Mouse (Mus musculus): ENCODE measurements around the gene Zmiz1. TPM values are rescaled to one million over a fixed set of nuclear protein-coding genes. Genes with fewer than 3 reads are reported as not detected.

Gene Zmiz1
- polyA plus RNA-seq, 1 experiment, result 22.5 TPM

GRCm38 (mm10) chr14:25513496-25513895, 54.5 kb downstream of the Zmiz1 start:
- H3K9ac ChIP-seq (ENCODE audit: low read depth, poor library complexity, severe bottlenecking), result no peak overlapping the region
- H3K27ac ChIP-seq (ENCODE audit: insufficient read depth, low read length), result no peak overlapping the region
- no peaks in the 10 kb centered on the region for H3K27me3 ChIP-seq (ENCODE audit: control insufficient read depth, insufficient read depth, low read length, poor library complexity, severe bottlenecking)
- no peaks in the 10 kb centered on the region for H3K4me1 ChIP-seq (ENCODE audit: control insufficient read depth, insufficient read depth, low read length)
- H3K9me3 ChIP-seq (replicated peaks; ENCODE audit: control insufficient read depth, insufficient read depth, low read length, poor library complexity, severe bottlenecking), result no peaks in the 10 kb centered on the region
- H3K36me3 ChIP-seq (ENCODE audit: control insufficient read depth, insufficient read depth, low read length, poor library complexity, severe bottlenecking), result no peaks in the 10 kb centered on the region
- H3K4me3 ChIP-seq (ENCODE audit: low read depth, low read length), result no peak overlapping the region
- TF ChIP-seq POLR2A (IDR thresholded peaks at IDR 0.05; ENCODE audit: insufficient read depth, low read length) (no peak), CTCF (IDR thresholded peaks at IDR 0.05; ENCODE audit: low read depth, low read length) (no peak), EP300 (IDR thresholded peaks at IDR 0.05; ENCODE audit: insufficient read depth, low read depth, low read length) (no peak)

- TF ChIP-seq EP300 (IDR thresholded peaks at IDR 0.05; ENCODE audit: insufficient read depth, low read depth, low read length), result no peak
- TF ChIP-seq CTCF (IDR thresholded peaks at IDR 0.05; ENCODE audit: low read depth, low read length), result no peak
- TF ChIP-seq POLR2A (IDR thresholded peaks at IDR 0.05; ENCODE audit: insufficient read depth, low read length), result no peak
- no peaks in the 10 kb centered on the region for H3K4me1 ChIP-seq (ENCODE audit: control insufficient read depth, insufficient read depth, low read length)
- no peak overlapping the region for H3K27ac ChIP-seq (ENCODE audit: insufficient read depth, low read length)
Measured at GRCm38 (mm10) chr14:25514943-25515512, 56.0 kb downstream of the Zmiz1 start.

DNA sequence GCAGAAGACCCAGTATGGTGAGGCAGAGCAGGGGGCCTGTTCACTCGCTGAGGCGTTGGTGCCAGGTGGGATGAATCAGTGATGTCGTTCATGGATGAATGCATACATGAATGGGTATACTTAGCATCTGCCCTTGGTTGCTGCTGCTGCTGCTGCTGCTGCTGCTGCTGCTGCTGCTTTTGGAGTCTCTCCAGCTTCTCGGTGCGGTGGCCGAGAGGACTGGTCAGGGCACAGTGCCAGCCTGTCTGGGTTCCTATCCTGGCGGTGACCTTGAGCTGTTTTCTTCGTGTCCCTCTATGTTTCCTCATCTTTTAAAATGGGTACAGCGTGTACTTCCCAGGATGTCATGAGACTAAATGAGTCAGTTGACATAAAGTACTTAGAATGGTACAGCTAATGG, 56.9 kb downstream of the Zmiz1 start:
- no peaks in the 10 kb centered on the region for H3K27me3 ChIP-seq (ENCODE audit: control insufficient read depth, insufficient read depth, low read length, poor library complexity, severe bottlenecking)
- no peak overlapping the region for H3K27ac ChIP-seq (ENCODE audit: insufficient read depth, low read length)
- H3K4me1 ChIP-seq (ENCODE audit: control insufficient read depth, insufficient read depth, low read length), result no peaks in the 10 kb centered on the region
- no peaks in the 10 kb centered on the region for H3K9me3 ChIP-seq (replicated peaks; ENCODE audit: control insufficient read depth, insufficient read depth, low read length, poor library complexity, severe bottlenecking)
- H3K4me3 ChIP-seq (ENCODE audit: low read depth, low read length), result no peak overlapping the region
- H3K36me3 ChIP-seq (ENCODE audit: control insufficient read depth, insufficient read depth, low read length, poor library complexity, severe bottlenecking), result no peaks in the 10 kb centered on the region
- TF ChIP-seq EP300 (IDR thresholded peaks at IDR 0.05; ENCODE audit: insufficient read depth, low read depth, low read length) (no peak), CTCF (IDR thresholded peaks at IDR 0.05; ENCODE audit: low read depth, low read length) (no peak), POLR2A (IDR thresholded peaks at IDR 0.05; ENCODE audit: insufficient read depth, low read length) (no peak)
- no peak overlapping the region for H3K9ac ChIP-seq (ENCODE audit: low read depth, poor library complexity, severe bottlenecking)

More at GRCm38 (mm10) chr14:25514943-25515512, 56.0 kb downstream of the Zmiz1 start:
- no peaks in the 10 kb centered on the region for H3K36me3 ChIP-seq (ENCODE audit: control insufficient read depth, insufficient read depth, low read length, poor library complexity, severe bottlenecking)
- no peak overlapping the region for H3K4me3 ChIP-seq (ENCODE audit: low read depth, low read length)
- no peaks in the 10 kb centered on the region for H3K9me3 ChIP-seq (replicated peaks; ENCODE audit: control insufficient read depth, insufficient read depth, low read length, poor library complexity, severe bottlenecking)
- no peaks in the 10 kb centered on the region for H3K27me3 ChIP-seq (ENCODE audit: control insufficient read depth, insufficient read depth, low read length, poor library complexity, severe bottlenecking)
- no peak overlapping the region for H3K9ac ChIP-seq (ENCODE audit: low read depth, poor library complexity, severe bottlenecking)

GRCm38 (mm10) chr14:25516640-25517591, 57.9 kb downstream of the Zmiz1 start:
- no peaks in the 10 kb centered on the region for H3K27me3 ChIP-seq (ENCODE audit: control insufficient read depth, insufficient read depth, low read length, poor library complexity, severe bottlenecking)
- H3K4me1 ChIP-seq (ENCODE audit: control insufficient read depth, insufficient read depth, low read length), result no peaks in the 10 kb centered on the region
- H3K27ac ChIP-seq (ENCODE audit: insufficient read depth, low read length), result no peak overlapping the region
- no peak overlapping the region for H3K4me3 ChIP-seq (ENCODE audit: low read depth, low read length)
- H3K9ac ChIP-seq (ENCODE audit: low read depth, poor library complexity, severe bottlenecking), result no peak overlapping the region
- H3K9me3 ChIP-seq (replicated peaks; ENCODE audit: control insufficient read depth, insufficient read depth, low read length, poor library complexity, severe bottlenecking), result no peaks in the 10 kb centered on the region
- no peaks in the 10 kb centered on the region for H3K36me3 ChIP-seq (ENCODE audit: control insufficient read depth, insufficient read depth, low read length, poor library complexity, severe bottlenecking)
- TF ChIP-seq POLR2A (IDR thresholded peaks at IDR 0.05; ENCODE audit: insufficient read depth, low read length), result no peak
- no peak for TF ChIP-seq EP300 (IDR thresholded peaks at IDR 0.05; ENCODE audit: insufficient read depth, low read depth, low read length)
- TF ChIP-seq CTCF (IDR thresholded peaks at IDR 0.05; ENCODE audit: low read depth, low read length), result no peak

GRCm38 (mm10) chr14:25518645-25519044, 59.7 kb downstream of the Zmiz1 start:
- no peaks in the 10 kb centered on the region for H3K36me3 ChIP-seq (ENCODE audit: control insufficient read depth, insufficient read depth, low read length, poor library complexity, severe bottlenecking)
- no peak overlapping the region for H3K4me3 ChIP-seq (ENCODE audit: low read depth, low read length)
- H3K9ac ChIP-seq (ENCODE audit: low read depth, poor library complexity, severe bottlenecking), result no peak overlapping the region
- TF ChIP-seq POLR2A (IDR thresholded peaks at IDR 0.05; ENCODE audit: insufficient read depth, low read length) (no peak), CTCF (IDR thresholded peaks at IDR 0.05; ENCODE audit: low read depth, low read length) (no peak), EP300 (IDR thresholded peaks at IDR 0.05; ENCODE audit: insufficient read depth, low read depth, low read length) (no peak)
- H3K27me3 ChIP-seq (ENCODE audit: control insufficient read depth, insufficient read depth, low read length, poor library complexity, severe bottlenecking), result no peaks in the 10 kb centered on the region
- H3K4me1 ChIP-seq (ENCODE audit: control insufficient read depth, insufficient read depth, low read length), result no peaks in the 10 kb centered on the region
- H3K9me3 ChIP-seq (replicated peaks; ENCODE audit: control insufficient read depth, insufficient read depth, low read length, poor library complexity, severe bottlenecking), result no peaks in the 10 kb centered on the region
- no peak overlapping the region for H3K27ac ChIP-seq (ENCODE audit: insufficient read depth, low read length)

DNA sequence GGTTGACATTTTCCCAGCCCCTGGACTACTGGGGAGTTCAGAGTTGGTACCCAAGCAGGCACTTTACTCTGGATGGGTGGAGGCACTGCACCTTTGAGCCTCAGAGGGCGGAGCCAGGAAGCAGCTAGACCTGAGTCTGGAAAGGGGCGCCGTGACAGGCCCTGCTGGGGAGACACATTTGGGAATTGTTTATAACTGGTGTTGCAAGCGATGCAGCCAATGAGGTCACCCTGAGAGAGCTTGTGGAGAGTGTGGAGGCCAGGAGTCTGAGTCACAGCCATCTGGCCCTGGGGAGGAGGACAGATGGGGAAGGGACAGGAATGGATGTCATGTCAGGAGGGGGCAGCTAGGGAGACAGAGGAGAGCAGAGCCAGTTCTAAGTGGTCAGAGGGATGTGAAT, 60.7 kb downstream of the Zmiz1 start:
- no peaks in the 10 kb centered on the region for H3K9me3 ChIP-seq (replicated peaks; ENCODE audit: control insufficient read depth, insufficient read depth, low read length, poor library complexity, severe bottlenecking)
- TF ChIP-seq CTCF (IDR thresholded peaks at IDR 0.05; ENCODE audit: low read depth, low read length) (no peak), EP300 (IDR thresholded peaks at IDR 0.05; ENCODE audit: insufficient read depth, low read depth, low read length) (no peak), POLR2A (IDR thresholded peaks at IDR 0.05; ENCODE audit: insufficient read depth, low read length) (no peak)
- no peaks in the 10 kb centered on the region for H3K36me3 ChIP-seq (ENCODE audit: control insufficient read depth, insufficient read depth, low read length, poor library complexity, severe bottlenecking)
- no peak overlapping the region for H3K9ac ChIP-seq (ENCODE audit: low read depth, poor library complexity, severe bottlenecking)
- no peak overlapping the region for H3K27ac ChIP-seq (ENCODE audit: insufficient read depth, low read length)
- H3K4me1 ChIP-seq (ENCODE audit: control insufficient read depth, insufficient read depth, low read length), result no peaks in the 10 kb centered on the region
- H3K27me3 ChIP-seq (ENCODE audit: control insufficient read depth, insufficient read depth, low read length, poor library complexity, severe bottlenecking), result no peaks in the 10 kb centered on the region
- H3K4me3 ChIP-seq (ENCODE audit: low read depth, low read length), result no peak overlapping the region
